Mouse (Mus musculus): ENCODE results near the gene Fam124b. TPM values are rescaled to one million over a fixed set of nuclear protein-coding genes. Genes with fewer than 3 reads are reported as not detected.

Fam124b gene
- polyA plus RNA-seq (2012; rRNA removed): 0.38 and 0.52 TPM in 2 replicates

DNA sequence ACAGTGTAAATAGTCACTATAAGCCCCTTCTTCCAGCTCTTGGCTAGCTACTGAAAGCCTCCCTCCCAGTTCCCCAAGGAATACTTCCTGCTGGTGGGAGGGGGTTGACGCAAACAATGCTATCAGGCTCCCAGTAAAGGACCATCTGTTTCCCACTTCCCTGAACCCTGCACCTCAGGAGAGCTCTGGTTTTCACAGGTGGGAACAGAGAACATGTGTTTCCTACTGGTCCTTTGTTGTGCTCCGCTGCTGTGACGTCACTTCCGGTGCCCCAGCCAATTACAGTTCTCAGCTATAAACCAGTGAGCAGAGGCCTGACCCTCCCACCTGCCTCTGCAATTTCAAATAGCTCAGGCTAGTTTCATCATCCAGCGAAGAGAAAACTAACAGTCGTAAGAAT lies at the start of gene Fam124b:
TSS of gene Fam124b (minus strand) at position 206 of the 400 bp plus-strand sequence.

Other genes starting within 250 kb of the Fam124b start
- 73.7 and 84.6 TPM in 2 replicates for gene Cul3, start 122.0 kb upstream of the Fam124b start, polyA plus RNA-seq (2012; rRNA removed)
- gene Gm45261, start 243.0 kb upstream of the Fam124b start, polyA plus RNA-seq (2012; rRNA removed): not detected in 2 replicates

Data from central nervous system, embryonic 18 days (tissue).